Mouse (Mus musculus) left cerebral cortex, adult 2 months (tissue): ENCODE data around the gene Nt5dc1. TPM values are rescaled to one million over a fixed set of nuclear protein-coding genes. Genes with fewer than 3 reads are reported as not detected.
A peak's percentile ranks its signal among the peaks of the same experiment; 100 is the strongest.
"Not testable (repeated sequence)": the region's sequence is repeated elsewhere in the genome, so short reads cannot be mapped to it uniquely, and the experiment has no call there.

Experiments
- DNase-seq, 2 experiments: peaks; one replicate each; pipeline ENCODE4 v3.0.0; 2021 to 2022; ENCODE audit warnings: low spot score in 2 of 2, mixed read lengths in 1 of 2; ENCODE audit errors: extremely low spot score in 1 of 2
- H3K27ac ChIP-seq: fragments of 200-600 bp; 2 replicates; pipeline ENCODE4 v1.8.1; 2022
- H3K4me3 ChIP-seq: fragments of 200-600 bp; 2 replicates; pipeline ENCODE4 v1.8.1; 2022
- CTCF ChIP-seq: fragments of 200-600 bp; IDR thresholded peaks from 2 replicates; pipeline ENCODE4 v1.8.1; 2022; ENCODE audit warnings: antibody characterized with exemption, mild to moderate bottlenecking, moderate library complexity
- intact Hi-C: fragments of 180-260 bp; cut with DNase I; formaldehyde crosslinking; loops from one replicate; pipeline ENCODE4 v1.15.1; 2025
- long read RNA-seq, 2 experiments: library from polyadenylated mRNA; stranded (forward); transcript quantifications; one replicate each; pipeline ENCODE4 v2.0.0; 2021; ENCODE audit warnings: borderline mapping rate in 2 of 2
- total RNA-seq, 2 experiments: library from RNA; stranded (reverse); gene quantifications; 2 replicates each; pipeline ENCODE4 v1.2.3; 2021

The Nt5dc1 gene
- total RNA-seq, result 1 to 10 TPM; 2.7 to 3.1 TPM
- long read RNA-seq, experiment 1, partial matches to known transcripts, result 0 of 8 reads
- long read RNA-seq, experiment 1, other reads (novel, unspliced or antisense), result 6 of 8 reads
- long read RNA-seq, experiment 2, partial matches to known transcripts, result 0 of 6 reads
- long read RNA-seq, experiment 2, other reads (novel, unspliced or antisense), result 4 of 6 reads

- peak within 1 kb of the TSS; percentile 48 for H3K27ac ChIP-seq
- TF ChIP-seq CTCF, result no peak
- DNase-seq, result peak; percentile 88 to 89
- intact Hi-C loops, result loop anchor here (5.0 kb wide), 1 partner anchor 401 kb away; the partner anchor contains the start of gene Rwdd1
- H3K4me3 ChIP-seq, result peak within 1 kb of the TSS; percentile 71
Measured at GRCm38 (mm10) chr10:34418204-34418756, at the start of gene Nt5dc1. Nt5dc1 (minus strand) TSS chr10:34418552.

- no peak for DNase-seq
- no peak for TF ChIP-seq CTCF
- no peak overlapping the region for H3K4me3 ChIP-seq
- intact Hi-C loops, result no loop called here
- no peak overlapping the region for H3K27ac ChIP-seq
Measured at GRCm38 (mm10) chr10:34464321-34464720, 46.0 kb upstream of the Nt5dc1 start.

- TF ChIP-seq CTCF, result no peak
- intact Hi-C loops, result no loop called here
Measured at GRCm38 (mm10) chr10:34461451-34461850, 43.1 kb upstream of the Nt5dc1 start.

GRCm38 (mm10) chr10:34449469-34449868 lies 31.1 kb upstream of the Nt5dc1 start:
- intact Hi-C loops, result no loop called here
- DNase-seq, result no peak
- H3K4me3 ChIP-seq, result no peak overlapping the region
- TF ChIP-seq CTCF, result no peak
- H3K27ac ChIP-seq, result no peak overlapping the region

More at GRCm38 (mm10) chr10:34461451-34461850, 43.1 kb upstream of the Nt5dc1 start:
- no peak overlapping the region for H3K4me3 ChIP-seq
- no peak for DNase-seq
- no peak overlapping the region for H3K27ac ChIP-seq

- intact Hi-C loops, H3K4me3 ChIP-seq, DNase-seq, H3K27ac ChIP-seq: not testable (repeated sequence)
Measured at GRCm38 (mm10) chr10:34434191-34434590, 15.8 kb upstream of the Nt5dc1 start.

GRCm38 (mm10) chr10:34431783-34432182 lies 13.4 kb upstream of the Nt5dc1 start:
- intact Hi-C loops, result no loop called here
- Histone ChIP-seq H3K27ac (no peak overlapping the region), H3K4me3 (no peak overlapping the region)
- no peak for DNase-seq
- peak; percentile 80 for TF ChIP-seq CTCF

GRCm38 (mm10) chr10:34418794-34419193 lies 442 bp upstream of the Nt5dc1 start:
- peak overlapping the region; percentile 71 for H3K4me3 ChIP-seq
- intact Hi-C loops, result loop anchor here (5.0 kb wide), 1 partner anchor 401 kb away; the partner anchor contains the start of gene Rwdd1
- H3K27ac ChIP-seq, DNase-seq: not testable (repeated sequence)

- Histone ChIP-seq H3K27ac (no peak overlapping the region), H3K4me3 (no peak overlapping the region)
- intact Hi-C loops, result no loop called here
- TF ChIP-seq CTCF, result peak; percentile 41
- no peak for DNase-seq
Measured at GRCm38 (mm10) chr10:34399267-34399666, 19.1 kb downstream of the Nt5dc1 start.

- no peak overlapping the region for H3K27ac ChIP-seq
- no peak for TF ChIP-seq CTCF
- intact Hi-C loops, result no loop called here
- no peak overlapping the region for H3K4me3 ChIP-seq
- no peak for DNase-seq
Measured at GRCm38 (mm10) chr10:34396959-34397358, 21.4 kb downstream of the Nt5dc1 start.

GRCm38 (mm10) chr10:34389681-34390080 lies 28.7 kb downstream of the Nt5dc1 start, which contains the start of gene Col10a1:
Col10a1 (plus strand) TSS chr10:34389981.
- intact Hi-C loops, result no loop called here
- H3K4me3 ChIP-seq, result no peak within 1 kb of the TSS
- no peak for TF ChIP-seq CTCF
- no peak for DNase-seq
- no peak within 1 kb of the TSS for H3K27ac ChIP-seq

- H3K27ac ChIP-seq, result no peak overlapping the region
- no peak for TF ChIP-seq CTCF
- H3K4me3 ChIP-seq, result no peak overlapping the region
- no peak for DNase-seq
- intact Hi-C loops, result no loop called here
Measured at GRCm38 (mm10) chr10:34385636-34386035, 32.7 kb downstream of the Nt5dc1 start.

GRCm38 (mm10) chr10:34373332-34373731 lies 45.0 kb downstream of the Nt5dc1 start:
- no peak for TF ChIP-seq CTCF
- Histone ChIP-seq H3K4me3 (no peak overlapping the region), H3K27ac (no peak overlapping the region)
- intact Hi-C loops, result no loop called here
- no peak for DNase-seq

GRCm38 (mm10) chr10:34368138-34368537 lies 50.2 kb downstream of the Nt5dc1 start:
- H3K4me3 ChIP-seq, result no peak overlapping the region
- intact Hi-C loops, result no loop called here
- no peak overlapping the region for H3K27ac ChIP-seq
- TF ChIP-seq CTCF, result peak; percentile 64
- DNase-seq, result no peak
